Mouse (Mus musculus) heart, postnatal 0 days (tissue): ENCODE results near the gene Trem2. TPM values are rescaled to one million over a fixed set of nuclear protein-coding genes. Genes with fewer than 3 reads are reported as not detected.
A peak's percentile ranks its signal among the peaks of the same experiment; 100 is the strongest.

Experiments used
- ATAC-seq: fragments of 200-750 bp; cut with Nextera tagmentation; 2 replicates; pipeline ENCODE4 v1.8.0; 2017; ENCODE audit warnings: low read depth, moderate number of reproducible peaks, moderate library complexity; ENCODE audit not compliant: insufficient read depth
- DNase-seq: peaks from one replicate; pipeline ENCODE4 v3.0.0-alpha.2; 2016; ENCODE audit warnings: low spot score
- H3K27ac ChIP-seq: fragments of 300-500 bp; sonication (generic); 2 replicates; pipeline ENCODE4 v1.5.1; 2014; ENCODE audit warnings: low read depth, mild to moderate bottlenecking
- H3K27me3 ChIP-seq: fragments of 300-500 bp; sonication (generic); 2 replicates; pipeline ENCODE4 v1.6.1; 2014; ENCODE audit warnings: low read length, mixed read lengths; ENCODE audit not compliant: control insufficient read depth, insufficient read depth
- H3K36me3 ChIP-seq: fragments of 300-500 bp; sonication (generic); replicated peaks from 2 replicates; pipeline ENCODE4 v1.6.1; 2014; ENCODE audit warnings: low read length, mixed read lengths; ENCODE audit not compliant: control insufficient read depth, insufficient read depth
- H3K4me1 ChIP-seq: fragments of 300-500 bp; sonication (generic); 2 replicates; pipeline ENCODE4 v1.6.1; 2014; ENCODE audit warnings: antibody characterized with exemption; ENCODE audit not compliant: control insufficient read depth, insufficient read depth
- H3K4me2 ChIP-seq: fragments of 300-500 bp; sonication (generic); 2 replicates; pipeline ENCODE4 v1.6.1; 2014; ENCODE audit warnings: low read depth, mild to moderate bottlenecking, low read length, moderate library complexity
- H3K4me3 ChIP-seq: fragments of 300-500 bp; sonication (generic); 2 replicates; pipeline ENCODE4 v1.5.1; 2014; ENCODE audit warnings: low read depth, low read length
- H3K9ac ChIP-seq: fragments of 300-500 bp; sonication (generic); replicated peaks from 2 replicates; pipeline ENCODE4 v1.6.1; 2014; ENCODE audit warnings: low read depth, low read length, mixed read lengths
- H3K9me3 ChIP-seq: fragments of 300-500 bp; sonication (generic); replicated peaks from 2 replicates; pipeline ENCODE4 v1.6.1; 2016; ENCODE audit warnings: low read length; ENCODE audit not compliant: control insufficient read depth
- CTCF ChIP-seq: IDR thresholded peaks from 2 replicates; pipeline ENCODE4 v1.5.1; 2016; ENCODE audit warnings: antibody characterized with exemption, control low read depth, low read depth
- EP300 ChIP-seq: IDR thresholded peaks from 2 replicates; pipeline ENCODE4 v1.6.1; 2016; ENCODE audit warnings: antibody characterized with exemption, low read depth
- WGBS: fragments of 180-500 bp; shearing (Covaris S2); extraction: QIAGEN DNeasy Blood & Tissue Kit; methylation state at CpG from one replicate; pipeline ENCODE4 v1.1.7; 2014; 5-methylcytosine and 5-hydroxymethylcytosine counted together
- polyA plus RNA-seq: library from polyadenylated mRNA; unstranded; fragments of >200 nt; fragmentation: Nextera tagmentation; extraction: Ambion mirVana; gene quantifications from 2 replicates; pipeline ENCODE4 v1.2.1, GENCODE M21; 2015
- total RNA-seq: library from RNA; depleted of rRNA; stranded (reverse); fragments of >200 nt; gene quantifications from 2 replicates; pipeline ENCODE4 v1.2.3, GENCODE M21; 2014; ENCODE audit warnings: low replicate concordance; rRNA removed

Trem2 gene
- 1.2 and 3.5 TPM in 2 replicates for total RNA-seq
- 2.7 and 3.5 TPM in 2 replicates for polyA plus RNA-seq

DNA sequence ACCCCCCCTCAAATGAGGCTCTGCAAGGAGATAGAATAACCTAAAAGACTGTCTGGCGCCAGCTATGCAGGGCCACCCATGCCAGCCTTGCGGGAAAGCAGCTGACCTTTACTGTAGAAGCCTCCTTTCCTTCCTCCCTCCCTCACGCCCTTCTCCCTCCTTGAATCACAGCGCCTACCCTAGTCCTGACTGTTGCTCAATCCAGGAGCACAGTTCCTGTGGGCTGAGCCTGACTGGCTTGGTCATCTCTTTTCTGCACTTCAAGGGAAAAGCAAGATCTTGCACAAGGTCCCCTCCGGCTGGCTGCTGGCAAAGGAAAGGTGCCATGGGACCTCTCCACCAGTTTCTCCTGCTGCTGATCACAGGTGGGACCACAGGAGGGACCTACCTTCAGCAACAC lies at the start of gene Trem2:
Trem2 (plus strand) TSS at position 171 of the 400 bp plus-strand sequence.
- Histone ChIP-seq H3K27me3 (no peaks in the 10 kb centered on the region), H3K27ac (no peak within 1 kb of the TSS), H3K36me3 (no peaks in the 10 kb centered on the region), H3K4me2 (no peak within 1 kb of the TSS), H3K9ac (no peak within 1 kb of the TSS), H3K4me3 (no peak within 1 kb of the TSS), H3K9me3 (no peaks in the 10 kb centered on the region), H3K4me1 (no peaks in the 10 kb centered on the region)
- WGBS: 73% methylated on average over 5 of the region's 5 CpGs
- no peak for DNase-seq
- ATAC-seq: no peak
- no peak for TF ChIP-seq CTCF
- TF ChIP-seq EP300: no peak

DNA sequence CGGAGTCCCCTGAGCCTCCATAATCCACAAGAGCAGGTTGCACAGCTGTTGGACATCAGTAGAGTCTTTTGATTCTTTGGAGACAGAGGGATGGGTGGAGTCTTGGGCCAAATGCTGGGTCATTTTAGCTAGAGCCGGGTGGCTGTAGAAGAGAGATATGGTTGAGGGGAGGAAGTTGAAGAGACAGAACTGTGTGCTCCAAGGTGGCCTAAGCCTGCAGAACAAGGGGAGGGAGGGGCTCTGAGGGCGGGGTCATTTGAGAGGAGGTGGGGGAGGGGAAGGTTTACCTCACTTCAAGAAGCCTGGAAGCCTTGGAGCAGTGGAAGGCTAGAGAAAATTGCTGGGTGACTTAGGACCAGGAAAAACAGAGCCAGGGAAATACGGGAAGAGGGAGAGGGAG lies 47.0 kb upstream of the Trem2 start, which contains the start of gene Treml2:
Treml2 (plus strand) TSS at position 296 of the 400 bp plus-strand sequence.
- Histone ChIP-seq H3K4me2 (peak within 1 kb of the TSS; percentile 8; the same call in 1 of the 2 replicates), H3K27ac (no peak within 1 kb of the TSS), H3K4me3 (peak within 1 kb of the TSS; percentile 17; the same call in 1 of the 2 replicates), H3K9ac (no peak within 1 kb of the TSS), H3K36me3 (no peaks in the 10 kb centered on the region), H3K27me3 (no peaks in the 10 kb centered on the region), H3K4me1 (no peaks in the 10 kb centered on the region), H3K9me3 (no peaks in the 10 kb centered on the region)
- TF ChIP-seq EP300 (no peak), CTCF (no peak)
- ATAC-seq (no peak), DNase-seq (no peak)
- WGBS: 21% methylated on average over 3 of the region's 4 CpGs

DNA sequence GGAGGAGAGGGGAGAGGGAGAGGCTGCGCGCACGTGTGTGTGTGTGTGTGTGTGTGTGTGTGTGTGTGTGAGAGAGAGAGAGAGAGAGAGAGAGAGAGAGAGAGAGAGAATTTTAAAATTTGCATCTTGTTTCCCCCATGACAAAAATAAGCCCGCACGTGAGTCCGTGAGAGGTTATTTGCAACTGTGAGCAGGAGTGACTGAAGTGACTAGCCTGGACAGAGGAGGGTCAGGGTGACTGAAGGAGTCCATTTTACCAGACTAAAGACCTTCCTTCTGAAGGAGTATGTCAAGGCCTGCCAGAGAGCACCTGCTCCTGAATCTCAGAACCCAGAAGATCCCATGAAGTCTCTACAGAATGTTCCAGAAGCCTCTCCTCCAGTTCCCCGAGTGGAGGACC lies 46.4 kb upstream of the Trem2 start:
- DNase-seq: no peak
- Histone ChIP-seq H3K4me1 (no peaks in the 10 kb centered on the region), H3K9ac (no peak overlapping the region), H3K4me3 (no peak overlapping the region), H3K27me3 (no peaks in the 10 kb centered on the region), H3K4me2 (no peak overlapping the region), H3K9me3 (no peaks in the 10 kb centered on the region), H3K27ac (no peak overlapping the region), H3K36me3 (no peaks in the 10 kb centered on the region)
- no peak for ATAC-seq
- TF ChIP-seq CTCF (no peak), EP300 (no peak)
- 38% methylated on average over 6 of the region's 7 CpGs for WGBS

DNA sequence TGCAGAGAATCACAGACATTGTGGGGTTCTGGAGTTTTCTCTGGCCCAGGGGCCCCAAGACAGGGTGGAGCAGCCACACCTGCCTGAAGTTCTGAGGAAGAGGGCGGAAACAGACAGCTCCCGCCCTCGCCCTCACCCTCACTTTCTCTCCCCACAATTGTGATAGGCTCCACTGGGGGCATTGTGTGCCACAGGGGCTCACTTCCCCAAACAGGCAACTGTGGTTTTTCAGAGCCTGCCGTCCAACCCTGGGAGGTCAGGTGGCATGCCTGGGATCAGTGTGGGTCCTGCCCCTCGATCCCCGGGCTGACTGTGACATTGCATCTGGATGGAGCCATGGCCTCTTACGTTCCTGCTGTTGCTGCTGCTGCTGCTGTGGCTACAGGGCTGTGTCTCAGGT lies 46.0 kb upstream of the Trem2 start:
- no peak overlapping the region for H3K9ac ChIP-seq
- peak overlapping the region; percentile 8; the same call in 1 of the 2 replicates for H3K4me2 ChIP-seq
- no peaks in the 10 kb centered on the region for H3K9me3 ChIP-seq
- no peaks in the 10 kb centered on the region for H3K36me3 ChIP-seq
- H3K27ac ChIP-seq: no peak overlapping the region
- H3K27me3 ChIP-seq: no peaks in the 10 kb centered on the region
- ATAC-seq (no peak), DNase-seq (no peak)
- no peaks in the 10 kb centered on the region for H3K4me1 ChIP-seq
- peak overlapping the region; percentile 17; the same call in 1 of the 2 replicates for H3K4me3 ChIP-seq
- TF ChIP-seq CTCF (no peak), EP300 (no peak)
- 72% methylated on average over 7 of the region's 7 CpGs for WGBS

DNA sequence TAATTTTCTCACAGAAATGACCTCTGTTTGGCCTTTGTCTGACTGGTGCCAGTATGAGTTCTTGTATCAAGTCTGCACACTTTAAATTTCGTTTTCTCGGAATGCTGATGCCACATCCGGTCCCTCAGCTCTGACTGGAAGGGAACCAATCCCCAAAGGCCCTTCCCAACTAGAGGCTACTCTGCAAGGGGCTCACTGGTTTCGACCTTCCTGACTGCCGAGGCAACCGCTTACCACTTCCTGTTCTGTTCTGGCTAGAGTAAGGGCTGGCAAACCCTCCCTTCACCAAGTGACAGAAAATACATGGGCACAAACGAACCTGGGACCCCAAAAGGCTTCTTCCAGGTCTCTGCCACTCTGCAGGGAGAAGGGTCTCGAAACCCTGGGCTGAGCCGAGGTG lies 45.3 kb upstream of the Trem2 start:
- no peaks in the 10 kb centered on the region for H3K4me1 ChIP-seq
- peak overlapping the region; percentile 17; the same call in 1 of the 2 replicates for H3K4me3 ChIP-seq
- no peaks in the 10 kb centered on the region for H3K36me3 ChIP-seq
- no peak for ATAC-seq
- peak overlapping the region; percentile 8; the same call in 1 of the 2 replicates for H3K4me2 ChIP-seq
- no peak overlapping the region; the same call in 1 of the 2 replicates for H3K27ac ChIP-seq
- WGBS: 62% methylated on average over 9 of the region's 9 CpGs
- H3K9me3 ChIP-seq: no peaks in the 10 kb centered on the region
- no peaks in the 10 kb centered on the region for H3K27me3 ChIP-seq
- no peak overlapping the region for H3K9ac ChIP-seq
- no peak for DNase-seq
- TF ChIP-seq CTCF (no peak), EP300 (no peak)

DNA sequence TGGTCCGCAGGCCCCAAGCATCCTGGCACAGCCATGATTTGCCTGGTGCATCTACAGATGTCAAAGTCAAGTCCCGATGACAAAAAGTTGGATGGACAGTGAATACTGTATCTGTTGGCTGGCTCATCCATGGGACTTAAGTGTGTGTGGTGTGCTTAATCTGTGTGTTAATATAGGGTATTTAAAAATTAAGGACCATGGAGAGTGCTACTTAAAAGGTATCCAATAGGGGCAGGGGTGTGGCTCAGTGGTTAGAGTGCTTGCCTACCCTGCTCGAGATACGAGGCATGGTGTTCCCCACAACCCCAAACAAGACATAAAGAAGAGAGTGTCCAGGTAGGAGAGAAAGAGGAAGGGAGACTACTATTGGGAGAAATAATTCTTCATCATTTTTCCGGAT lies 44.4 kb upstream of the Trem2 start:
- TF ChIP-seq CTCF (no peak), EP300 (no peak)
- Histone ChIP-seq H3K27ac (no peak overlapping the region), H3K4me1 (no peaks in the 10 kb centered on the region), H3K9ac (no peak overlapping the region), H3K9me3 (no peaks in the 10 kb centered on the region), H3K27me3 (no peaks in the 10 kb centered on the region), H3K4me2 (no peak overlapping the region), H3K4me3 (no peak overlapping the region), H3K36me3 (no peaks in the 10 kb centered on the region)
- no peak for ATAC-seq
- no peak for DNase-seq
- WGBS: 79% methylated on average over 5 of the region's 5 CpGs
